Mouse (Mus musculus): ENCODE results near the gene F2r.

- no peak for TF ChIP-seq CTCF (IDR thresholded peaks at IDR 0.05; ENCODE audit: low read depth)
- TF ChIP-seq EP300 (optimal IDR thresholded peaks at IDR 0.05) = no peak
Measured at GRCm38 (mm10) chr13:95665644-95666356, 47.5 kb upstream of the F2r start.
